In the genomic region with DNA sequence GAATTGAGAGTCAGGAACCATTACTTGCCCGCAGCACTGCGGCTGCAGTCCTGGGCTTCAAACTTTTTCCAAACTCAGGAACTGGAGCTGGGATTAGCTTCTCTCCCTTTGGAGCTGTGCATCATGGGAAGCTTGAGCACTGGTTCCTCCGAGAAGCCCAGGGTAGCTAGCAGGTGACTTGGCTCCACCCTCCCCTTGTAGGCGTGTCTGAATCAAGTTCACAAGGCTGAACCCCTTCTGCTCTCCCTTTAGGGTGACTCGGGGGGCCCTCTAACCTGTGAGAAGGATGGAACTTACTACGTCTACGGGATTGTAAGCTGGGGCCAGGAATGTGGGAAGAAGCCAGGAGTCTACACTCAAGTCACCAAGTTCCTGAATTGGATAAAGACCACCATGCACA, we compare ENCODE assay signal across 15 mouse cellular contexts. TPM values are rescaled to one million over a fixed set of nuclear protein-coding genes. Genes with fewer than 3 reads are reported as not detected.
"Had no signal": no experiment of that assay in that cellular context is flagged by ENCODE, and none has a peak within 500 bp of the region (broad histone marks: within the 10 kb centered on the region; RNA-seq: fewer than 3 reads in every experiment).

No protein-coding gene starts in this region.

- H3K27ac ChIP-seq: hindbrain, postnatal 0 days; layer of hippocampus, adult 2 months; neural tube, embryonic 15.5 days; stomach, postnatal 0 days had no signal

- H3K4me3 ChIP-seq: layer of hippocampus, adult 2 months; midbrain, embryonic 13.5 days; myocyte; neural tube, embryonic 15.5 days had no signal

- ATAC-seq: hindbrain, postnatal 0 days had no signal

- DNase-seq: kidney, adult 18-20 months; kidney, postnatal 10 days; kidney, postnatal 4 days; lung, adult 18-20 months had no signal

- H3K9ac ChIP-seq: midbrain, embryonic 13.5 days; neural tube, embryonic 15.5 days had no signal

- H3K9me3 ChIP-seq: limb, embryonic 10.5 days; midbrain, embryonic 13.5 days; neural tube, embryonic 15.5 days had no signal

- H3K36me3 ChIP-seq: limb, embryonic 10.5 days; midbrain, embryonic 13.5 days; neural tube, embryonic 15.5 days had no signal

RNA-seq across cellular contexts. Expression of a gene that starts 32.3 kb away (rescaled TPM):
- total RNA-seq: hindbrain, postnatal 0 days; layer of hippocampus, adult 2 months; layer of hippocampus, postnatal 10 days; left cerebral cortex, postnatal 14 days had no signal
- polyA plus RNA-seq: hindbrain, postnatal 0 days; limb, embryonic 10.5 days; limb, embryonic 14.5 days; neural tube, embryonic 11.5 days had no signal
